Mouse (Mus musculus): ENCODE results near the gene Lama2. TPM values are rescaled to one million over a fixed set of nuclear protein-coding genes. Genes with fewer than 3 reads are reported as not detected.

The Lama2 gene
- polyA plus RNA-seq, 1 experiment from 2014 or later = 6.1 TPM

GRCm38 (mm10) chr10:27616641-27617415, 2.7 kb downstream of the Lama2 start:
- ATAC-seq = peak; percentile 55; the same call in 1 of the 2 replicates
- no peaks in the 10 kb centered on the region for H3K27me3 ChIP-seq (replicated peaks; ENCODE audit: control insufficient read depth, insufficient read depth, low read length)
- 9% methylated on average over 18 of the region's 18 CpGs for WGBS
- no peaks in the 10 kb centered on the region for H3K36me3 ChIP-seq (ENCODE audit: control insufficient read depth, insufficient read depth, low read length)
- H3K4me2 ChIP-seq (ENCODE audit: low read depth, low read length) = peak overlapping the region; percentile 62
- H3K4me1 ChIP-seq (ENCODE audit: control insufficient read depth, insufficient read depth, low read length) = peaks cover 3% of the 10 kb centered on the region; the same call in 1 of the 2 replicates
- peak overlapping the region; percentile 44 for H3K4me3 ChIP-seq (ENCODE audit: low read length)
- H3K27ac ChIP-seq (ENCODE audit: low read length) = no peak overlapping the region; the same call in 1 of the 2 replicates
- no peaks in the 10 kb centered on the region for H3K9me3 ChIP-seq (ENCODE audit: control insufficient read depth, low read length)
- H3K9ac ChIP-seq (ENCODE audit: low read depth, low read length) = peak overlapping the region; percentile 68

GRCm38 (mm10) chr10:27595675-27596074, 23.9 kb downstream of the Lama2 start:
- WGBS = 63% methylated on average over 3 of the region's 3 CpGs
- H3K4me3 ChIP-seq (ENCODE audit: low read length) = no peak overlapping the region
- no peak overlapping the region for H3K9ac ChIP-seq (ENCODE audit: low read depth, low read length)
- no peak overlapping the region for H3K27ac ChIP-seq (ENCODE audit: low read length)
- no peak overlapping the region for H3K4me2 ChIP-seq (ENCODE audit: low read depth, low read length)
- H3K9me3 ChIP-seq (ENCODE audit: control insufficient read depth, low read length) = no peaks in the 10 kb centered on the region
- H3K4me1 ChIP-seq (ENCODE audit: control insufficient read depth, insufficient read depth, low read length) = no peaks in the 10 kb centered on the region
- no peaks in the 10 kb centered on the region for H3K36me3 ChIP-seq (ENCODE audit: control insufficient read depth, insufficient read depth, low read length)
- no peaks in the 10 kb centered on the region for H3K27me3 ChIP-seq (replicated peaks; ENCODE audit: control insufficient read depth, insufficient read depth, low read length)
- ATAC-seq = peak; percentile 97

GRCm38 (mm10) chr10:27533217-27533616, 86.3 kb downstream of the Lama2 start:
- WGBS = 60% methylated on average over 2 of the region's 2 CpGs
- ATAC-seq = no peak
- no peaks in the 10 kb centered on the region for H3K4me1 ChIP-seq (ENCODE audit: control insufficient read depth, insufficient read depth, low read length)
- no peaks in the 10 kb centered on the region for H3K27me3 ChIP-seq (replicated peaks; ENCODE audit: control insufficient read depth, insufficient read depth, low read length)
- no peak overlapping the region for H3K9ac ChIP-seq (ENCODE audit: low read depth, low read length)
- H3K4me2 ChIP-seq (ENCODE audit: low read depth, low read length) = no peak overlapping the region
- no peaks in the 10 kb centered on the region for H3K9me3 ChIP-seq (ENCODE audit: control insufficient read depth, low read length)
- H3K27ac ChIP-seq (ENCODE audit: low read length) = no peak overlapping the region
- no peaks in the 10 kb centered on the region for H3K36me3 ChIP-seq (ENCODE audit: control insufficient read depth, insufficient read depth, low read length)
- no peak overlapping the region for H3K4me3 ChIP-seq (ENCODE audit: low read length)

- no peaks in the 10 kb centered on the region for H3K9me3 ChIP-seq (ENCODE audit: control insufficient read depth, low read length)
- no peaks in the 10 kb centered on the region for H3K4me1 ChIP-seq (ENCODE audit: control insufficient read depth, insufficient read depth, low read length)
- no peak for ATAC-seq
- H3K27me3 ChIP-seq (replicated peaks; ENCODE audit: control insufficient read depth, insufficient read depth, low read length) = no peaks in the 10 kb centered on the region
- no peaks in the 10 kb centered on the region for H3K36me3 ChIP-seq (ENCODE audit: control insufficient read depth, insufficient read depth, low read length)
- H3K4me3 ChIP-seq (ENCODE audit: low read length) = no peak overlapping the region
- no peak overlapping the region for H3K9ac ChIP-seq (ENCODE audit: low read depth, low read length)
- no peak overlapping the region for H3K4me2 ChIP-seq (ENCODE audit: low read depth, low read length)
- no peak overlapping the region for H3K27ac ChIP-seq (ENCODE audit: low read length)
- WGBS = 77% methylated on average over 3 of the region's 3 CpGs
Observed at GRCm38 (mm10) chr10:27508847-27509459, 110.6 kb downstream of the Lama2 start.

- ATAC-seq = no peak
- H3K9me3 ChIP-seq (ENCODE audit: control insufficient read depth, low read length) = no peaks in the 10 kb centered on the region
- H3K27me3 ChIP-seq (replicated peaks; ENCODE audit: control insufficient read depth, insufficient read depth, low read length) = no peaks in the 10 kb centered on the region
- H3K9ac ChIP-seq (ENCODE audit: low read depth, low read length) = no peak overlapping the region
- no peak overlapping the region for H3K4me3 ChIP-seq (ENCODE audit: low read length)
- H3K36me3 ChIP-seq (ENCODE audit: control insufficient read depth, insufficient read depth, low read length) = no peaks in the 10 kb centered on the region
- H3K4me1 ChIP-seq (ENCODE audit: control insufficient read depth, insufficient read depth, low read length) = no peaks in the 10 kb centered on the region
- 87% methylated on average over 3 of the region's 3 CpGs for WGBS
- no peak overlapping the region for H3K4me2 ChIP-seq (ENCODE audit: low read depth, low read length)
- H3K27ac ChIP-seq (ENCODE audit: low read length) = no peak overlapping the region
Observed at GRCm38 (mm10) chr10:27500863-27501262, 118.7 kb downstream of the Lama2 start.

GRCm38 (mm10) chr10:27488452-27488851, 131.1 kb downstream of the Lama2 start:
- H3K4me3 ChIP-seq (ENCODE audit: low read length) = no peak overlapping the region
- H3K4me2 ChIP-seq (ENCODE audit: low read depth, low read length) = no peak overlapping the region
- no peak overlapping the region for H3K27ac ChIP-seq (ENCODE audit: low read length)
- H3K36me3 ChIP-seq (ENCODE audit: control insufficient read depth, insufficient read depth, low read length) = no peaks in the 10 kb centered on the region
- 89% methylated on average over 1 of the region's 1 CpGs for WGBS
- no peak overlapping the region for H3K9ac ChIP-seq (ENCODE audit: low read depth, low read length)
- no peaks in the 10 kb centered on the region for H3K27me3 ChIP-seq (replicated peaks; ENCODE audit: control insufficient read depth, insufficient read depth, low read length)
- no peaks in the 10 kb centered on the region for H3K4me1 ChIP-seq (ENCODE audit: control insufficient read depth, insufficient read depth, low read length)
- no peaks in the 10 kb centered on the region for H3K9me3 ChIP-seq (ENCODE audit: control insufficient read depth, low read length)
- no peak for ATAC-seq

GRCm38 (mm10) chr10:27484041-27484440, 135.5 kb downstream of the Lama2 start:
- H3K9me3 ChIP-seq (ENCODE audit: control insufficient read depth, low read length) = no peaks in the 10 kb centered on the region
- no peak overlapping the region for H3K9ac ChIP-seq (ENCODE audit: low read depth, low read length)
- no peaks in the 10 kb centered on the region for H3K36me3 ChIP-seq (ENCODE audit: control insufficient read depth, insufficient read depth, low read length)
- no peak overlapping the region for H3K27ac ChIP-seq (ENCODE audit: low read length)
- H3K4me2 ChIP-seq (ENCODE audit: low read depth, low read length) = no peak overlapping the region
- 87% methylated on average over 1 of the region's 1 CpGs for WGBS
- no peak overlapping the region for H3K4me3 ChIP-seq (ENCODE audit: low read length)
- ATAC-seq = no peak
- H3K27me3 ChIP-seq (replicated peaks; ENCODE audit: control insufficient read depth, insufficient read depth, low read length) = no peaks in the 10 kb centered on the region
- H3K4me1 ChIP-seq (ENCODE audit: control insufficient read depth, insufficient read depth, low read length) = no peaks in the 10 kb centered on the region

GRCm38 (mm10) chr10:27475540-27475939, 144.0 kb downstream of the Lama2 start:
- ATAC-seq = no peak
- 42% methylated on average over 3 of the region's 3 CpGs for WGBS
- Histone ChIP-seq H3K27me3 (replicated peaks; ENCODE audit: control insufficient read depth, insufficient read depth, low read length) (no peaks in the 10 kb centered on the region), H3K27ac (ENCODE audit: low read length) (no peak overlapping the region), H3K9ac (ENCODE audit: low read depth, low read length) (no peak overlapping the region), H3K9me3 (ENCODE audit: control insufficient read depth, low read length) (no peaks in the 10 kb centered on the region), H3K4me3 (ENCODE audit: low read length) (no peak overlapping the region), H3K36me3 (ENCODE audit: control insufficient read depth, insufficient read depth, low read length) (no peaks in the 10 kb centered on the region), H3K4me2 (ENCODE audit: low read depth, low read length) (no peak overlapping the region), H3K4me1 (ENCODE audit: control insufficient read depth, insufficient read depth, low read length) (no peaks in the 10 kb centered on the region)

GRCm38 (mm10) chr10:27468274-27468673, 151.3 kb downstream of the Lama2 start:
- H3K4me1 ChIP-seq (ENCODE audit: control insufficient read depth, insufficient read depth, low read length) = no peaks in the 10 kb centered on the region
- no peak overlapping the region for H3K4me2 ChIP-seq (ENCODE audit: low read depth, low read length)
- 82% methylated on average over 1 of the region's 1 CpGs for WGBS
- H3K27me3 ChIP-seq (replicated peaks; ENCODE audit: control insufficient read depth, insufficient read depth, low read length) = no peaks in the 10 kb centered on the region
- no peak overlapping the region for H3K9ac ChIP-seq (ENCODE audit: low read depth, low read length)
- H3K9me3 ChIP-seq (ENCODE audit: control insufficient read depth, low read length) = no peaks in the 10 kb centered on the region
- ATAC-seq = no peak
- no peak overlapping the region for H3K4me3 ChIP-seq (ENCODE audit: low read length)
- no peak overlapping the region for H3K27ac ChIP-seq (ENCODE audit: low read length)
- no peaks in the 10 kb centered on the region for H3K36me3 ChIP-seq (ENCODE audit: control insufficient read depth, insufficient read depth, low read length)

Measured in intestine, embryonic 16.5 days (tissue).